Mouse (Mus musculus): Measurements from ENCODE around the gene Lrrn3. TPM values are rescaled to one million over a fixed set of nuclear protein-coding genes. Genes with fewer than 3 reads are reported as not detected.

Lrrn3 gene
- polyA plus RNA-seq, 2 experiments: 0.63 to 1.7 TPM

- H3K27ac ChIP-seq: no peak overlapping the region
- ATAC-seq (ENCODE audit: insufficient read depth): no peak
- TF ChIP-seq EP300 (IDR thresholded peaks at IDR 0.05; ENCODE audit: low read depth): no peak
- no peak for TF ChIP-seq CTCF (IDR thresholded peaks at IDR 0.05; ENCODE audit: low read depth)
- DNase-seq (ENCODE audit: low read depth in 3 of 3, low spot score in 3 of 3): no peak
- WGBS (ENCODE audit: insufficient replicate concordance): 54% methylated on average over 5 of the region's 5 CpGs
- no peak overlapping the region for H3K4me3 ChIP-seq (ENCODE audit: insufficient read depth in 1 of 2, low read depth in 2 of 2, low read length in 2 of 2)
- H3K9ac ChIP-seq (replicated peaks): no peak overlapping the region
- no peaks in the 10 kb centered on the region for H3K36me3 ChIP-seq (replicated peaks; ENCODE audit: control insufficient read depth, insufficient read depth, low read depth)
- no peaks in the 10 kb centered on the region for H3K4me1 ChIP-seq (replicated peaks; ENCODE audit: control insufficient read depth in 2 of 2, insufficient read depth in 2 of 2, low read length in 1 of 2)
- H3K27me3 ChIP-seq (ENCODE audit: control insufficient read depth, insufficient read depth, low read length): no peaks in the 10 kb centered on the region
- H3K9me3 ChIP-seq (ENCODE audit: control insufficient read depth, low read length): no peaks in the 10 kb centered on the region
- H3K4me2 ChIP-seq (ENCODE audit: low read depth): no peak overlapping the region
Measured at GRCm38 (mm10) chr12:41436206-41436985, 49.8 kb downstream of the Lrrn3 start.

GRCm38 (mm10) chr12:41428806-41429205 is 57.4 kb downstream of the Lrrn3 start:
- Histone ChIP-seq H3K4me3 (ENCODE audit: insufficient read depth in 1 of 2, low read depth in 2 of 2, low read length in 2 of 2) (no peak overlapping the region), H3K27me3 (ENCODE audit: control insufficient read depth, insufficient read depth, low read length) (no peaks in the 10 kb centered on the region), H3K9ac (replicated peaks) (no peak overlapping the region), H3K27ac (no peak overlapping the region), H3K9me3 (ENCODE audit: control insufficient read depth, low read length) (no peaks in the 10 kb centered on the region), H3K36me3 (replicated peaks; ENCODE audit: control insufficient read depth, insufficient read depth, low read depth) (no peaks in the 10 kb centered on the region), H3K4me1 (replicated peaks; ENCODE audit: control insufficient read depth in 2 of 2, insufficient read depth in 2 of 2, low read length in 1 of 2) (no peaks in the 10 kb centered on the region), H3K4me2 (ENCODE audit: low read depth) (no peak overlapping the region)
- ATAC-seq (ENCODE audit: insufficient read depth): no peak
- no peak for DNase-seq (ENCODE audit: low read depth in 3 of 3, low spot score in 3 of 3)
- no peak for TF ChIP-seq EP300 (IDR thresholded peaks at IDR 0.05; ENCODE audit: low read depth)
- no peak for TF ChIP-seq CTCF (IDR thresholded peaks at IDR 0.05; ENCODE audit: low read depth)

GRCm38 (mm10) chr12:41427464-41427863 is 58.8 kb downstream of the Lrrn3 start:
- ATAC-seq (ENCODE audit: insufficient read depth) (no peak), DNase-seq (ENCODE audit: low read depth in 3 of 3, low spot score in 3 of 3) (no peak)
- no peak overlapping the region for H3K4me2 ChIP-seq (ENCODE audit: low read depth)
- H3K4me3 ChIP-seq (ENCODE audit: insufficient read depth in 1 of 2, low read depth in 2 of 2, low read length in 2 of 2): no peak overlapping the region
- H3K27me3 ChIP-seq (ENCODE audit: control insufficient read depth, insufficient read depth, low read length): no peaks in the 10 kb centered on the region
- TF ChIP-seq EP300 (IDR thresholded peaks at IDR 0.05; ENCODE audit: low read depth): no peak
- no peak for TF ChIP-seq CTCF (IDR thresholded peaks at IDR 0.05; ENCODE audit: low read depth)
- H3K36me3 ChIP-seq (replicated peaks; ENCODE audit: control insufficient read depth, insufficient read depth, low read depth): no peaks in the 10 kb centered on the region
- no peaks in the 10 kb centered on the region for H3K4me1 ChIP-seq (replicated peaks; ENCODE audit: control insufficient read depth in 2 of 2, insufficient read depth in 2 of 2, low read length in 1 of 2)
- 60% methylated on average over 5 of the region's 5 CpGs for WGBS (ENCODE audit: insufficient replicate concordance)
- H3K9ac ChIP-seq (replicated peaks): no peak overlapping the region
- no peak overlapping the region for H3K27ac ChIP-seq
- H3K9me3 ChIP-seq (ENCODE audit: control insufficient read depth, low read length): no peaks in the 10 kb centered on the region

- Histone ChIP-seq H3K9ac (replicated peaks) (no peak overlapping the region), H3K4me2 (ENCODE audit: low read depth) (no peak overlapping the region), H3K9me3 (ENCODE audit: control insufficient read depth, low read length) (no peaks in the 10 kb centered on the region), H3K27me3 (ENCODE audit: control insufficient read depth, insufficient read depth, low read length) (no peaks in the 10 kb centered on the region), H3K27ac (no peak overlapping the region), H3K4me1 (replicated peaks; ENCODE audit: control insufficient read depth in 2 of 2, insufficient read depth in 2 of 2, low read length in 1 of 2) (no peaks in the 10 kb centered on the region), H3K4me3 (ENCODE audit: insufficient read depth in 1 of 2, low read depth in 2 of 2, low read length in 2 of 2) (no peak overlapping the region), H3K36me3 (replicated peaks; ENCODE audit: control insufficient read depth, insufficient read depth, low read depth) (no peaks in the 10 kb centered on the region)
- DNase-seq (ENCODE audit: low read depth in 3 of 3, low spot score in 3 of 3) (no peak), ATAC-seq (ENCODE audit: insufficient read depth) (no peak)
- TF ChIP-seq CTCF (IDR thresholded peaks at IDR 0.05; ENCODE audit: low read depth) (no peak), EP300 (IDR thresholded peaks at IDR 0.05; ENCODE audit: low read depth) (no peak)
- 68% methylated on average over 9 of the region's 9 CpGs for WGBS (ENCODE audit: insufficient replicate concordance)
Measured at GRCm38 (mm10) chr12:41425101-41425679, 61.0 kb downstream of the Lrrn3 start.

GRCm38 (mm10) chr12:41417961-41418360 is 68.3 kb downstream of the Lrrn3 start:
- no peaks in the 10 kb centered on the region for H3K9me3 ChIP-seq (ENCODE audit: control insufficient read depth, low read length)
- no peak overlapping the region for H3K4me3 ChIP-seq (ENCODE audit: insufficient read depth in 1 of 2, low read depth in 2 of 2, low read length in 2 of 2)
- H3K4me1 ChIP-seq (replicated peaks; ENCODE audit: control insufficient read depth in 2 of 2, insufficient read depth in 2 of 2, low read length in 1 of 2): no peaks in the 10 kb centered on the region
- WGBS (ENCODE audit: insufficient replicate concordance): 74% methylated on average over 4 of the region's 4 CpGs
- ATAC-seq (ENCODE audit: insufficient read depth): no peak
- no peak overlapping the region for H3K4me2 ChIP-seq (ENCODE audit: low read depth)
- DNase-seq (ENCODE audit: low read depth in 3 of 3, low spot score in 3 of 3): no peak
- no peaks in the 10 kb centered on the region for H3K27me3 ChIP-seq (ENCODE audit: control insufficient read depth, insufficient read depth, low read length)
- H3K27ac ChIP-seq: no peak overlapping the region
- H3K36me3 ChIP-seq (replicated peaks; ENCODE audit: control insufficient read depth, insufficient read depth, low read depth): no peaks in the 10 kb centered on the region
- no peak overlapping the region for H3K9ac ChIP-seq (replicated peaks)
- TF ChIP-seq EP300 (IDR thresholded peaks at IDR 0.05; ENCODE audit: low read depth) (no peak), CTCF (IDR thresholded peaks at IDR 0.05; ENCODE audit: low read depth) (no peak)

All from liver, embryonic 14.5 days (tissue).